Comparison of ENCODE assay signal across 8 mouse cellular contexts in genomic region chrX:101285534-101285933, GRCm38 (mm10). TPM values are rescaled to one million over a fixed set of nuclear protein-coding genes. Genes with fewer than 3 reads are reported as not detected.
DNase-seq lines count a peak whose midpoint lies in the region; ATAC-seq and TF ChIP-seq lines count a peak whose summit lies in the region.

No protein-coding gene starts in this region.

- no peaks in the 10 kb centered on the region for H3K27me3 ChIP-seq in neural tube, embryonic 15.5 days (replicated peaks)
- H3K27me3 ChIP-seq in hindbrain, embryonic 13.5 days: no peaks in the 10 kb centered on the region
- 0 out of 2 replicates have a peak, but pooled peaks cover 8% of the 10 kb centered on the region for H3K27me3 ChIP-seq in limb, embryonic 11.5 days (ENCODE audit: control insufficient read depth, insufficient read depth, low read length)
- H3K27me3 ChIP-seq in midbrain, embryonic 15.5 days (replicated peaks): no peaks in the 10 kb centered on the region

- no peak for ATAC-seq in neural tube, embryonic 15.5 days (ENCODE audit: low FRiP score)
- ATAC-seq in hindbrain, embryonic 13.5 days (ENCODE audit: low FRiP score): peak; percentile 68
- ATAC-seq in limb, embryonic 11.5 days (ENCODE audit: insufficient number of reproducible peaks, low FRiP score, low TSS enrichment, low read depth): no peak
- peak; percentile 67 for ATAC-seq in midbrain, embryonic 15.5 days (replicated peaks)

- H3K9me3 ChIP-seq in neural tube, embryonic 15.5 days (replicated peaks): no peaks in the 10 kb centered on the region
- H3K9me3 ChIP-seq in hindbrain, embryonic 13.5 days: no peaks in the 10 kb centered on the region
- no peaks in the 10 kb centered on the region for H3K9me3 ChIP-seq in limb, embryonic 11.5 days (ENCODE audit: control insufficient read depth, low read length)
- H3K9me3 ChIP-seq in midbrain, embryonic 15.5 days: no peaks in the 10 kb centered on the region

- TF ChIP-seq CTCF in cortical plate, adult 2 months (IDR thresholded peaks at IDR 0.05; ENCODE audit: extremely low read depth, insufficient read depth, low read length): peak; percentile 59

- peaks cover 47% of the 10 kb centered on the region for H3K36me3 ChIP-seq in neural tube, embryonic 15.5 days
- H3K36me3 ChIP-seq in hindbrain, embryonic 13.5 days: peaks cover 88% of the 10 kb centered on the region
- peaks cover 5% of the 10 kb centered on the region for H3K36me3 ChIP-seq in limb, embryonic 11.5 days (ENCODE audit: control insufficient read depth, insufficient read depth, low read length)
- H3K36me3 ChIP-seq in midbrain, embryonic 15.5 days (replicated peaks): peaks cover 12% of the 10 kb centered on the region; the same call in 1 of the 2 replicates

- DNase-seq in neural tube, embryonic 10.5 days (ENCODE audit: extremely low spot score, low spot score): peak; percentile 43
- peak; percentile 20 for DNase-seq in WW6 (ENCODE audit: low read depth, low spot score)
- DNase-seq in limb, embryonic 11.5 days (ENCODE audit: low spot score): peak; percentile 77
- peak; percentile 46 to 69 for DNase-seq in thymus, postnatal 10 days (ENCODE audit: low spot score in 2 of 2)

- H3K4me2 ChIP-seq in neural tube, embryonic 15.5 days: no peak overlapping the region
- no peak overlapping the region for H3K4me2 ChIP-seq in hindbrain, embryonic 13.5 days
- H3K4me2 ChIP-seq in limb, embryonic 11.5 days (ENCODE audit: low read depth, severe bottlenecking): no peak overlapping the region
- no peak overlapping the region for H3K4me2 ChIP-seq in midbrain, embryonic 15.5 days

- no peaks in the 10 kb centered on the region for H3K4me1 ChIP-seq in neural tube, embryonic 15.5 days
- no peaks in the 10 kb centered on the region for H3K4me1 ChIP-seq in cortical plate, adult 2 months (ENCODE audit: control insufficient read depth, insufficient read depth, low read length)
- H3K4me1 ChIP-seq in hindbrain, embryonic 13.5 days (replicated peaks): no peaks in the 10 kb centered on the region
- H3K4me1 ChIP-seq in limb, embryonic 11.5 days (ENCODE audit: control insufficient read depth, insufficient read depth, low read length): no peaks in the 10 kb centered on the region
- H3K4me1 ChIP-seq in midbrain, embryonic 15.5 days: no peaks in the 10 kb centered on the region

- H3K27ac ChIP-seq in neural tube, embryonic 15.5 days (replicated peaks): no peak overlapping the region
- no peak overlapping the region for H3K27ac ChIP-seq in cortical plate, adult 2 months (ENCODE audit: insufficient read depth, low read length)
- H3K27ac ChIP-seq in hindbrain, embryonic 13.5 days: no peak overlapping the region
- H3K27ac ChIP-seq in limb, embryonic 11.5 days (replicated peaks; ENCODE audit: low read depth, low read length): no peak overlapping the region
- no peak overlapping the region for H3K27ac ChIP-seq in midbrain, embryonic 15.5 days

- 35% methylated on average over 6 of the region's 6 CpGs for WGBS in neural tube, embryonic 15.5 days
- 31% methylated on average over 6 of the region's 6 CpGs for WGBS in hindbrain, embryonic 13.5 days
- 31% methylated on average over 6 of the region's 6 CpGs for WGBS in limb, embryonic 11.5 days
- 39% methylated on average over 6 of the region's 6 CpGs for WGBS in midbrain, embryonic 15.5 days

- no peak overlapping the region for H3K4me3 ChIP-seq in neural tube, embryonic 15.5 days (replicated peaks)
- H3K4me3 ChIP-seq in cortical plate, adult 2 months (ENCODE audit: insufficient read depth, low read length): no peak overlapping the region
- H3K4me3 ChIP-seq in hindbrain, embryonic 13.5 days: no peak overlapping the region
- H3K4me3 ChIP-seq in limb, embryonic 11.5 days (ENCODE audit: low read depth, low read length): no peak overlapping the region
- H3K4me3 ChIP-seq in midbrain, embryonic 15.5 days: no peak overlapping the region

- no peak for TF ChIP-seq POLR2A in cortical plate, adult 2 months (IDR thresholded peaks at IDR 0.05; ENCODE audit: extremely low read depth, insufficient read depth, low read length)

- H3K9ac ChIP-seq in neural tube, embryonic 15.5 days (replicated peaks): no peak overlapping the region
- H3K9ac ChIP-seq in hindbrain, embryonic 13.5 days: no peak overlapping the region
- H3K9ac ChIP-seq in limb, embryonic 11.5 days (ENCODE audit: low read length): no peak overlapping the region
- no peak overlapping the region for H3K9ac ChIP-seq in midbrain, embryonic 15.5 days

RNA-seq across cellular contexts. Expression of gene Med12, which starts 11.7 kb away (rescaled TPM):
- polyA plus RNA-seq in neural tube, embryonic 15.5 days (2015; fragmentation: Nextera tagmentation; extraction: Ambion mirVana): 21.9 and 23.7 TPM in 2 replicates
- 31.6 and 33.1 TPM in 2 replicates for polyA plus RNA-seq in cortical plate, adult 2 months (2012; rRNA removed)
- polyA plus RNA-seq in hindbrain, embryonic 13.5 days (2015; fragmentation: Nextera tagmentation; extraction: Ambion mirVana): 26.6 and 28.6 TPM in 2 replicates
- 57.6 and 58.2 TPM in 2 replicates for polyA plus RNA-seq in limb, embryonic 11.5 days (2014; fragmentation: Nextera tagmentation; extraction: Ambion mirVana)
- 26.6 and 29.1 TPM in 2 replicates for polyA plus RNA-seq in midbrain, embryonic 15.5 days (2015; fragmentation: Nextera tagmentation; extraction: Ambion mirVana)

RNA-seq across cellular contexts. Expression of gene Nlgn3, which starts 13.4 kb away (rescaled TPM):
- polyA plus RNA-seq in neural tube, embryonic 15.5 days (2015; fragmentation: Nextera tagmentation; extraction: Ambion mirVana): 72.1 and 77.2 TPM in 2 replicates
- 49.1 and 51.5 TPM in 2 replicates for polyA plus RNA-seq in cortical plate, adult 2 months (2012; rRNA removed)
- polyA plus RNA-seq in hindbrain, embryonic 13.5 days (2015; fragmentation: Nextera tagmentation; extraction: Ambion mirVana): 60.1 and 61.2 TPM in 2 replicates
- polyA plus RNA-seq in limb, embryonic 11.5 days (2014; fragmentation: Nextera tagmentation; extraction: Ambion mirVana): 11.3 and 12.3 TPM in 2 replicates
- polyA plus RNA-seq in midbrain, embryonic 15.5 days (2015; fragmentation: Nextera tagmentation; extraction: Ambion mirVana): 89.5 and 90.3 TPM in 2 replicates

RNA-seq across cellular contexts. Expression of gene Gm20489, which starts 16.7 kb away (rescaled TPM):
- not detected in 2 replicates for polyA plus RNA-seq in neural tube, embryonic 15.5 days (2015; fragmentation: Nextera tagmentation; extraction: Ambion mirVana)
- polyA plus RNA-seq in cortical plate, adult 2 months (2012; rRNA removed): not detected in 2 replicates
- polyA plus RNA-seq in hindbrain, embryonic 13.5 days (2015; fragmentation: Nextera tagmentation; extraction: Ambion mirVana): not detected in 2 replicates
- not detected in 2 replicates for polyA plus RNA-seq in limb, embryonic 11.5 days (2014; fragmentation: Nextera tagmentation; extraction: Ambion mirVana)
- not detected in 2 replicates for polyA plus RNA-seq in midbrain, embryonic 15.5 days (2015; fragmentation: Nextera tagmentation; extraction: Ambion mirVana)

RNA-seq across cellular contexts. Expression of gene Il2rg, which starts 17.5 kb away (rescaled TPM):
- 6.1 and 27.4 TPM in 2 replicates for polyA plus RNA-seq in neural tube, embryonic 15.5 days (2015; fragmentation: Nextera tagmentation; extraction: Ambion mirVana)
- polyA plus RNA-seq in cortical plate, adult 2 months (2012; rRNA removed): 2.4 TPM in 2 replicates
- polyA plus RNA-seq in hindbrain, embryonic 13.5 days (2015; fragmentation: Nextera tagmentation; extraction: Ambion mirVana): 5.4 and 6.2 TPM in 2 replicates
- 4.4 and 4.6 TPM in 2 replicates for polyA plus RNA-seq in limb, embryonic 11.5 days (2014; fragmentation: Nextera tagmentation; extraction: Ambion mirVana)
- polyA plus RNA-seq in midbrain, embryonic 15.5 days (2015; fragmentation: Nextera tagmentation; extraction: Ambion mirVana): 6.7 and 7.2 TPM in 2 replicates

RNA-seq across cellular contexts. Expression of gene Gm614, which starts 21.7 kb away (rescaled TPM):
- not detected in 2 replicates for polyA plus RNA-seq in neural tube, embryonic 15.5 days (2015; fragmentation: Nextera tagmentation; extraction: Ambion mirVana)
- not detected in 2 replicates for polyA plus RNA-seq in cortical plate, adult 2 months (2012; rRNA removed)
- polyA plus RNA-seq in hindbrain, embryonic 13.5 days (2015; fragmentation: Nextera tagmentation; extraction: Ambion mirVana): 0.27 TPM in 1 of 2 replicates, not detected in the other
- polyA plus RNA-seq in limb, embryonic 11.5 days (2014; fragmentation: Nextera tagmentation; extraction: Ambion mirVana): not detected in 2 replicates
- polyA plus RNA-seq in midbrain, embryonic 15.5 days (2015; fragmentation: Nextera tagmentation; extraction: Ambion mirVana): not detected in 2 replicates

Comparison
In these comparisons a context has a peak if more than half of its experiments do, and no peak if none do; other contexts are left out.
1. DNase-seq: peak in every context shown above with its lines; median percentile 77 in limb, embryonic 11.5 days; 58 in thymus, postnatal 10 days; 43 in neural tube, embryonic 10.5 days; 20 in WW6.
2. ATAC-seq: peak in hindbrain, embryonic 13.5 days (single experiment) and midbrain, embryonic 15.5 days (single experiment); none in neural tube, embryonic 15.5 days (single experiment) and limb, embryonic 11.5 days (single experiment).